Mouse (Mus musculus): ENCODE data around the gene S1pr1.

Gene S1pr1

DNA sequence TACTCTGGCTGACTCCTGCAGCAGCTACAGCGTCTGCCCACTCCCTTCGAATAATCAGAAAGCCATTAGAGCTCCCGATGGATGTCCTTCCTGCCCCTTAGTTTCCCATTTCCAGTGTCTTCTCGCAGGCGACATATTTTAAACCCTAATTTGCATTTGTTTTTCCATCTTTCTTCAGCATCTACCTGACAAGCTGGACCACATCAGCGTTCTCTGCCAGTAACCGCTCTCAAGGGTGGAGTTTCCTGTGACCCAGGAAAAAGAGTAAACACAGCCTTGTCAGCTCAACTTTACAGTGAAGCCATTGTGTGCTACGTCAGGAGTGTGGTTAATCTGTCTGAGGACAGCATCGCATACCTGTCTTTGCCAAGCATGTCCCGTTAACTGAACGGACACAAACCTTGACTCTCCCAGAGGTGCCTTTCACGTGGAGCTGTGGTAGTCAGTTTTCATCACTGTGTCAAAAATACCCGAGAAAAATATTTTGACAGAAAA is 41.2 kb downstream of the S1pr1 start:
- no peak for DNase-seq (ENCODE audit: low spot score)

DNA sequence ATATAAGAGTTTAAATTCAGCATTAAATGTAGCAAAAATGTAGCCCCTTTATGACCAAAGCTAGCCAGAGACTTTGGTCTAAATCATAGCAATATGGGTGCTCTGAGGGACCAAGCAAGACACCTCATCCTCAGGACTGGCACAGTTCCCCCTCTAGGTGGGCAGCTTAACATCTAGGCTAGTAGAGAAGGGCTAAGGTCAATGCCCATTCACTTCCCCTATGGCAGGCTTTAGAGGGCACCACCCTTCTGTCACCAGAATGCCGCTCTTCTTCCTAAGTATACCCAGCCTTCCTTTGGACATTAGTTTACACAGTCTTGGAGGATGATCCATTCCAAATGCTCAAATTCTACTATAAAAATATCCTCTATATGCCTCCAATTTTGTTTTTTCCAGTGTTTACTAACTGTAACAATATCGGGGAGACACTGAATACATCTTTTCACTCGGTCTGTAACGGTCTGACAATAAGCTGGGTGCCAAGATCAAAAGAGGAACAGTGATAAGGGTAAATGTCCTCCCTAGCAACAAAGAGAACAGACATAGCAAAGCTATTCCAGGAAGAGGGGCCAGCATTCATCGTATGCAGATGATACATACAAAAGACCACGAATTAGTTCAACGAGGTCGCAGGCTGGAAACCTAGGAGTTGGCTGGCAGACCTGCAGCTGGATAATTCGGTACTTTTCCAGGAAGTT is 41.8 kb downstream of the S1pr1 start:
- no peak for DNase-seq (ENCODE audit: low spot score)

DNA sequence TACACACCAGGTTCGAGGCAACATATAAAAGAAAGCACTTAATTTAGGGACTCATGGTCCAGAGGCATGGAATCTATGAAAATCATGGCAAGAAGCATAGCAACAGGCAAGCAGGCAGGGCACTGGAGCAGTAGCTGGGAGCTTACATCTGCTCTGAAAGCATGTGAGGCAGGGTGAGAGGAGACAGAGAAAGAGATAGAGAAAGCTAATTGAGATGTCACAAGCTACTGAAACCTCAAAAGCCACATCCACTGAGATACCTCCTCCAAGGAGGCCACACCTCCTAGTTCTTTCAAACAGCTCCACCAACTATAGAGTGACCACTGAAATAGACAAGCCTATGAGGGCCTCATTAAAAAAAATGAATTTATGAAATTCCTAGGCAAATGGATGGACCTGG is 45.6 kb downstream of the S1pr1 start:
- no peak for DNase-seq (ENCODE audit: low spot score)

DNA sequence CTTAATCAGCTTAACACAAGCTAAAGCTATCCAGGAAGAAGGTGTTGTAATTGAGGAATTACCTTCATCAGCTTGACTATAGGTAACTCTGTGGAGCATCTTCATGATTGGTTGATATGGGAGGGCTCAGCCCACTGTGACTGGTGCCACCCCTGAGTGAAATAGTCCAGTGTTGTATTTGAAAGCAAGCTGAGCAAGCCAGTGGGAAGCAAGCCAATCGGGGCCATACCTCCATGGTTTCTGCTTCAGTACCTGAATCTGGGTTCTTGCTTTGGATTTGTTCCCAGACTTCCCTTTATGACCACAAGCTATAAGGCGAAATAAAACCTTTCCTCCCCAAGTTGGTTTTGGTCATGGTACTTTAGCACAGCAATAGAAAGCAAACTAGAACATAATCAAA is 47.7 kb downstream of the S1pr1 start:
- DNase-seq (ENCODE audit: low spot score) = no peak

DNA sequence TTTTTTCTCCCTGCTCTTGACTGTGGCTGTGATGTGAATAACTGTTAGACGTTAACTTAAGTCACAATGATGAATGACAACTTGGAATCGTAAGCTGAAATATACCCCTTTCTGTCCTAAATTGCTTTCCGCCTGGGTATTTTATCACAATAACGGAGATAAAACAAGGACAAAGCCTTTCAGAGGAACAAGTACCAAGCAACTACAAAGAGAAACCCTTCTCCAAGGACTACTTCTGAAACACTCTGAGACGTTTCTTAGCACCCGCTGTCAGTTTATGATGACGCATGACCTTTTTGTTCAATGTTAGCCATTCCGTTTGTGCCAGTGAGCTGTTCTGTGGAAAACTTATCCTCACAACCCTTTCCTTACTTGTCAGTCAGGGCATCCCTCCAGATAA is 48.3 kb downstream of the S1pr1 start:
- DNase-seq (ENCODE audit: low spot score) = no peak

DNA sequence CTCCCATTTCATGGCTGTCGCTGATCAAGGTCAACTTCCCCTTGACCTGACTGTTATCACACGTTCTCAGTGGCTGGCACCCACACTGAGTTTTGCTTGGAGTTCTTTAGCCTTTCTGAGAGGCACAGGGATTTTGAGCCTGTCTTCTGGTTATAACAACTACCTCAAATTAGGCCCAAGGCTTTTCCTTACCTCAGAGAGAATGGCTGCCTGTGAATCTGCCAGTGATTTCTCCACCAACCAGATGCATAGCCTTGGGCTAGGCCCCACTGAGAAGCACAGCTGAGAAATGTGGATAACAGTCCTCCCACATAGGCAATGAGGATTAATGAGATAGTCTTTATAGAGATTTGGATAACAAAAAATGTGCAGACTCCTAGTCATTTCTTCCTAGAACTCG is 50.4 kb downstream of the S1pr1 start:
- no peak for DNase-seq (ENCODE audit: low spot score)

DNA sequence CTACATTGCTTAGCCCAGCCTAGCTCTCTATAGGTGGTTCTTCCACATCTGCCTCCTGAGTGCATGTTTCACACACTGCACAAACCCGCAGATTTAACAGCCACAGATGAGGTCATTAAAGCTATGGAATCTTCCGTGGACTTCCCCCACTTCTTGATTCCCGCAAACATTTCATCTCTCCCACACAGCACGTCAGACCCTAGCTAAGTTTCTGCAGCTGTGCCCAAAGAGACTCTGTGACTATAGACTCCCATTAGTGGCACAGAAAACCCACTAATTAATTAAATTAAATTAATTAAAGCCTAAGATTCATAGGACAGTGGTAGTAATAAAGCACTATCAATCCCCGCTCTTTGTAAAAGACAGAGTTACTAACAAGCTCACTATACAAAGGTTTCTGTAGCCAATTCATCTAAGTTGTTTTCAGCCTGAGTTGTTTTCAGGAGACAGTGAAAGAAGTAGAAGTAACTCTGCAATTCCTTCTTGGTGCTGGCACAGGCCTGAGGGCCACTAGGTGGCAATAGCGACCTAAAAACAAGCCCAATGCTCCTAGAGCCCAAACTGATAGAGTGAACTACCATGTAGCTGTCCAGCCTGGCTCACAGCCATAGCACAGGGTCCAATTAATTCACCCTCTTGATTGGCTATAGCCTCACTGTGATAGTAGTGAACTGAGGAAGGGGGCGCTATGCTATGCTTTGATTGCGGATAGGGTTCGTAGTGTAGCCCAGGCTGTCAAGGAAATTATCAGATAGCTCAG is 54.0 kb downstream of the S1pr1 start:
- DNase-seq (ENCODE audit: low spot score) = peak; percentile 78

All from testis, postnatal 10 days (tissue).